Mouse (Mus musculus): ENCODE results near the gene Tex19.2.

GRCm38 (mm10) chr11:121090943-121091342 lies 27.5 kb downstream of the Tex19.2 start:
- TF ChIP-seq HCFC1 (IDR thresholded peaks at IDR 0.05; ENCODE audit: low read depth, low read length) (no peak), POLR2A (IDR thresholded peaks at IDR 0.05; ENCODE audit: low read depth, low read length) (no peak), BHLHE40 (IDR thresholded peaks at IDR 0.05; ENCODE audit: low read depth, low read length) (peak; percentile 62), CTCF (conservative IDR thresholded peaks at IDR 0.05 in 1 of 2, IDR thresholded peaks at IDR 0.05 in 1 of 2; ENCODE audit: low read depth in 2 of 2, low read length in 2 of 2) (no peak), MAZ (IDR thresholded peaks at IDR 0.05; ENCODE audit: low read depth, low read length) (no peak), PAX5 (IDR thresholded peaks at IDR 0.05; ENCODE audit: low read length) (no peak), NRF1 (IDR thresholded peaks at IDR 0.05; ENCODE audit: low read depth, low read length) (no peak), ZC3H11A (IDR thresholded peaks at IDR 0.05; ENCODE audit: low read depth, low read length) (no peak), RCOR1 (conservative IDR thresholded peaks at IDR 0.05; ENCODE audit: low read depth, low read length) (no peak)

All from CH12.LX (cell line).